Mouse (Mus musculus): ENCODE measurements around the gene Rgs18. TPM values are rescaled to one million over a fixed set of nuclear protein-coding genes. Genes with fewer than 3 reads are reported as not detected.

Gene Rgs18
- 0.25 and 1.3 TPM in 2 replicates for polyA plus RNA-seq (2012; rRNA removed; ENCODE audit: low replicate concordance)

DNA sequence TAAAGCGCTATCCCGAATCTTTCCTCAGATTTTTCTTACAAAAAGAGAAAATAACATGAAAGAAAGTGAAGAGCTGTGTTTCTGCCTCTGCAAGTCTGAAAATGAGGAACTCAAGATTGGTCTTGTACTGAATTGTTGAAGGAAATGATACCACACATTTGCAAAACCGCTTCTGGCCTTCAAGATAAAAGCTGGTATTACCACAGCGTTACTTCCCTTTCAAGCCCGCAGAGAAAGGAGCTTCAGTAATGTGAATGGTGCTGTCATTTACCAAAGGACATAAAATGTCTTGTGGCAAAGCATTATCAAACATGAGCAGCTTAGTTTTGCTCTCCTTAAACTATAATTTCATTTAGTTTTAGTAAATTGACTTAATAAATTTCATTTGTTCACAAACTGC lies at the start of gene Rgs18:
Gene Rgs18, minus strand, starts transcription at position 105 of the 400 bp plus-strand sequence.

Other genes with a start within 250 kb of the Rgs18 start
- gene Rgs21, start 207.8 kb downstream of the Rgs18 start, polyA plus RNA-seq (2012; rRNA removed; ENCODE audit: low replicate concordance) = not detected in 2 replicates

All from mammary gland, adult 2 months (tissue).